Mouse (Mus musculus) ovary, adult 18-20 months (tissue): Measurements from ENCODE around the gene Xkr7.

Experiments
- DNase-seq: peaks from one replicate; pipeline ENCODE4 v3.0.0; 2022; ENCODE audit warnings: low spot score, mixed read lengths

Xkr7 gene

GRCm38 (mm10) chr2:153031126-153032082 is at the start of gene Xkr7:
Xkr7 (plus strand) TSS chr2:153031852.
- DNase-seq, result no peak

GRCm38 (mm10) chr2:152985582-152985981 is 46.1 kb upstream of the Xkr7 start:
- DNase-seq, result no peak

GRCm38 (mm10) chr2:152991529-152991928 is 40.1 kb upstream of the Xkr7 start:
- DNase-seq, result no peak

GRCm38 (mm10) chr2:152997046-152997445 is 34.6 kb upstream of the Xkr7 start:
- DNase-seq, result no peak

- DNase-seq, result no peak
Observed at GRCm38 (mm10) chr2:153002492-153003248, 29.0 kb upstream of the Xkr7 start.

GRCm38 (mm10) chr2:153003681-153004338 is 27.8 kb upstream of the Xkr7 start:
- no peak for DNase-seq

GRCm38 (mm10) chr2:153005981-153006380 is 25.7 kb upstream of the Xkr7 start:
- no peak for DNase-seq

GRCm38 (mm10) chr2:153009192-153009973 is 22.3 kb upstream of the Xkr7 start:
- no peak for DNase-seq

GRCm38 (mm10) chr2:153013724-153014515 is 17.7 kb upstream of the Xkr7 start:
- DNase-seq, result no peak

- peak; percentile 84 for DNase-seq
Observed at GRCm38 (mm10) chr2:153014758-153015593, 16.7 kb upstream of the Xkr7 start, which contains the start of gene Pdrg1. Pdrg1 (minus strand) TSS chr2:153015427.

GRCm38 (mm10) chr2:153015804-153016203 is 15.8 kb upstream of the Xkr7 start:
- DNase-seq, result no peak

- no peak for DNase-seq
Observed at GRCm38 (mm10) chr2:153016786-153017185, 14.9 kb upstream of the Xkr7 start.

- DNase-seq, result no peak
Observed at GRCm38 (mm10) chr2:153019355-153019754, 12.3 kb upstream of the Xkr7 start.

- no peak for DNase-seq
Observed at GRCm38 (mm10) chr2:153021163-153021562, 10.5 kb upstream of the Xkr7 start.

- no peak for DNase-seq
Observed at GRCm38 (mm10) chr2:153022855-153023254, 8.8 kb upstream of the Xkr7 start.

GRCm38 (mm10) chr2:153026052-153026451 is 5.6 kb upstream of the Xkr7 start:
- DNase-seq, result no peak

- no peak for DNase-seq
Observed at GRCm38 (mm10) chr2:153027501-153027900, 4.2 kb upstream of the Xkr7 start.

- DNase-seq, result no peak
Observed at GRCm38 (mm10) chr2:153030422-153030821, 1.2 kb upstream of the Xkr7 start.

- DNase-seq, result peak; percentile 63
Observed at GRCm38 (mm10) chr2:153032083-153032842, 611 bp downstream of the Xkr7 start.
